Mouse (Mus musculus) liver, postnatal 0 days (tissue): ENCODE measurements around the gene Lca5l.

ENCODE experiments used
- CTCF ChIP-seq: sonication (generic); IDR thresholded peaks from 2 replicates; pipeline ENCODE4 v1.5.1; 2016; ENCODE audit warnings: antibody characterized with exemption, low read depth
- EP300 ChIP-seq: IDR thresholded peaks from 2 replicates; pipeline ENCODE4 v1.6.1; 2016; ENCODE audit warnings: antibody characterized with exemption, low read depth, mild to moderate bottlenecking

GRCm38 (mm10) chr16:96221959-96222358 is 29.9 kb upstream of the Lca5l start:
- TF ChIP-seq CTCF (no peak), EP300 (no peak)
